Mouse (Mus musculus) spleen, postnatal 36 days (tissue): Measurements from ENCODE around the gene Rpl7l1.
"Not testable (repeated sequence)": the region's sequence is repeated elsewhere in the genome, so short reads cannot be mapped to it uniquely, and the experiment has no call there.

Experiments used
- DNase-seq, 2 experiments: peaks; one replicate each; pipeline ENCODE4 v3.0.0; 2022; ENCODE audit warnings: low spot score in 2 of 2, mixed read lengths in 1 of 2

Gene Rpl7l1

DNA sequence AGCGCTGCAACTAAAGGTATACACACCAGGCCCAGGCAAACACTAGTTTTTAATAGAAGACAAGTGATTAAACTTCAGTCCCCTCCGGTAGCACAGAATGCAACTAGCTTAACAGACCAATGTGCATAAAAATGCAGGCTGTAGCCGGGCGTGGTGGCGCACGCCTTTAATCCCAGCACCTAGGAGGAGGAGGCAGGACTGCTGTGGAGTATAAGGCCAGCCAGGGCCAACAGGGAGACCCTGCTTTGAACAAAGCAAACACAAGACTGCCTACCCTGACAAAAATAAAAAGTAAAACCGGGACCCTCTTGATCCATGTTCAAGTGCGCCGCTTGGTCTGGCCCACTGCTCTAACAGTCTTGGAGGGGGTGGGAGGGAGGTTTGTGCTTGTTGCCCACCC, 7.4 kb downstream of the Rpl7l1 start:
- DNase-seq = no peak

DNA sequence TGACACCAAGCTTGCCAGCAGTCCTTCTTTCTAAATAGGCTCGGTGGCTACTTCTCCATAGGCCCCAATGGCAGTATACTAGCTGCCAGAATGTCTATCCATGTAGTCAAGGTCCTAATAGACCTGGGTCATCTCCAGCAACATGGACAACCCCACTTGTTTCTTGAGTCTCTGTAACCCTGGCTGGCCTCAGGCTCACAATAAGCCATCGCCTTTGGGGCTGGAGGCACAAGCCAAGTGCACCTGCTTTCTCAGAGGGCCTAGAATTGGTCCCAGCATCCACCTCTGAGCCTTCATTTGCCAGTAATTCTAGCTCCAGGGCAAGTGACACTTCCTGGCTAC, 8.4 kb downstream of the Rpl7l1 start:
- DNase-seq = no peak

DNA sequence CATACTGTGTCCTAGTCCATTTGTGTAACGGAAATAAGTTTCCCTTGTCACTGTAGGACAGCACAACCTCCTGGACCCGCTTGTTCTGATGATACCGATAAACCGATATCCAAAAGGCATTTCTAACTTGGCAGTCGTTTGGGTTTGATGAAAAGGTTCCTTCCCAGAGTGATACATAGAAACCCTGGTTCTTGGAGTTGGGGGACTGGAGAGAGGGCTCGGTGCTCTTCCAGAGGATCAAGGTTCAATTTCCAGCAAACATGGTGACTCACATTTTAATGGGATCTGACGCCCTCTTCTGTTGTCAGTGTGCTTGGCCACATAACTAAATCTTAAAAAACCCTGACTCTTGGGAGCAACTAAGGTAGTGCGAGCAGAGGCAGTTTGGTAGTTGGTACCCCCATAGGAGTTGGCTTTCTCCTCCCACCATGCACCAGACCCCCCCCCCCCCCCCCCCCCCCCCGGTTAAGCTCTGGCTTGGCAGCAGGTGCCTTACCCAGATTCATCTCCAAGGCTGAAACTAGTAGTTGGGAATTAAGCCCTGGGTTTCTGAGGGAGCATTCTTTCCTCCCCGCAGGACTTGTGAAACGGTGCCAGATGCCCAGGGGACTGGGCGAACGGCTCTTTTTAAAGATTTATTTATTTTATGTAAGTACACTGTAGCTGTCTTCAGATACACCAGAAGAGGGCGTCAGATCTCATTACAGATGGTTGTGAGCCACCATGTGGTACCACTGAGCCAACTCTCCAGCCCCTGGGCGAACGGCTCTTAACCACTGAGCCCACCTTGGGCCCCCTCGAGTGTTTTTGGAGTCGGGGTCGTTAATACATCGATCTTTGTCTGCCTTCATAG, 9.0 kb downstream of the Rpl7l1 start:
- DNase-seq = no peak

DNA sequence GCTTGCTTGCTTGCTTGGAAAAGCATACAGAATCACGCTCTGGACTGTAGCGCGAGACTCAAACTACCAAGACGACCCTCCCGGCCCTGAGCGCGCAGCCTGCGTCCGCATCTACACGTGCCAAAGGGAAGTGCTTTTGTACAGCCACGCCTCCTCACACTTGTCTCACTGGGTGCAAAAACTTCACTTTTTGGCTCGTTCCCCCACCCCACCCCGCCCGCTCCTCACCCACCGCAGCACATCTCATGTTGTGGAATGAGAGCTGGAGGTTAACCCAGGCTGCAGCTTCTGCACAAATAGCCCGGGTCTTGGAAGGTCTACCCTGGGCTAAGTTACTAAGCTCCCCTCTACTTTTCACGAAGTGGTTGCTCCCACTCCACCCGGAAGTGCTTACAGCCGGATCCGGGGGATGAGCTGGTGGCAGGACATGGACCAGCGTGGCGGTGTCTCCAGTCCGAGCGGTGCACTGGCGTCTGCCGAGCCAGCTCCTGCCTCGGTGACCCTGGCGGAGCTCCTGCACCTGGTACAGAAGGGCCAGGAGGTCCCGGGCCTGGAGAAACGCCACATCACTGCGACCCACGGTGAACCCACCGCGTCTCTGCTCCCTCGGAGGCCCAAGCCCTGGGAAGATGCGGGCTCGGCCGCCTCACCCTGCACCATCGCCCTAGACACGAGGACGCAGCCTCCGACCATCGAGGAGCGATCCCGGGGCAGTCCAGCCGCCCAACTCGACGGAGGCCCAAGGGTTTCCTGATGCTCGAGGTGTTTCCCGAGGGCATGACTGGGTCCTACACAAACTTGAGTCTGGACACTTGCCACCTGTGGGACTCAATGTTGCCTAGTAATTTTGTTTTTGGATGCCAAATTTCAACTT, 9.8 kb downstream of the Rpl7l1 start, which contains the start of gene 2310039H08Rik:
Gene 2310039H08Rik (plus strand): TSS at position 232 of the 874 bp plus-strand sequence.
- peak; percentile 80 to 83 for DNase-seq

DNA sequence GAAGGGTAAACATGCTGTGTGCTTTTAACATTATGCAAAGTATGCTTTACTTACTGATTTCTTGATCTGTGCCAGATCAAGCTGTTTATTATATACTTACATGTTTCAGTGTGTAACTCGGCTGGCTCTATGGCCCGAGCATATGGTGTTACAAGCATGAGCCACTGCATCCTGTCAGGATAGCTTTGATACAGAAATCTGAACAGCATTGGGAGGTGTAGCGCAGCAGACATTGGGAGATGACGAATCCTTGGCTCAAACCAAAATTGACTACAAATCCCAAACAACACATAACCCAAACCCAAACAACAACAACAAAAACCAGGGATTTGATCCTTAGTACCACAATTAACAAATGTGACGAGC, 10.5 kb downstream of the Rpl7l1 start:
- DNase-seq = no peak

DNA sequence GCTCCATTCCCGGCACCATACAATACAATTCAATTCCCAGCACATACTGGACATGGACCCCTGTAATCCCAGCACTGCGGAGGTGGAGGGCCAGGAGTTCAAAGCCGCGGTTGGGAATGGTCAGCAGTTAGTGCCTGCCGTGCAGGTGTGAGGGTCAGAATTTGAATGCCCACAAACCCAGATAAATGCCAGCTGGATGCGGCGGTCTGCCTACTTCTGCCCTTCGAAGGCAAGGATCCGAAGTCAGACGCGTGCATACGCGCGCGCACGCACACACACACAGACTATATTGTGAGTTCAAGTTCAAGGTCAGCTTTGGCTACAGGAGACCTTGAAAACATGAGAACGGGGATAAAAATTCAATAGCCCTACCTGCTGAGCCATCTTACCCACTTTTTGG, 10.9 kb downstream of the Rpl7l1 start:
- no peak for DNase-seq

DNA sequence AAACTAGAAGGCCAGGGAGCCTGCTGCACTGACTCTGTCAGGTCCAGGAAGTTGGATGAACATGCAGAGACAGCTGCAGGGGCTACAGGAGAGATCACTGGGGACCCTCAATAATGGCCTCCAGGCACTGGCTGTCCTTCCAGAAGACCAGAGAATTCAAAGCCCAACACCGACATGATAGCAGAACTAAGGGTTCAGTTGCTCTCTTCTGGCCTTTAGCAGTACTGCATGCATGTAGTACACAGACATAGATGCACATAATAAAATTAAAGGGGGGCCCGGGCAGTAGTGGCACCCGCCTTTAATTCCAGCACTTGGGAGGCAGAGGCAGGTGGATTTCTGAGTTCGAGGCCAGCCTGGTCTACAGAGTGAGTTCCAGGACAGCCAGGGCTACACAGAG, 11.4 kb downstream of the Rpl7l1 start:
- no peak for DNase-seq

DNA sequence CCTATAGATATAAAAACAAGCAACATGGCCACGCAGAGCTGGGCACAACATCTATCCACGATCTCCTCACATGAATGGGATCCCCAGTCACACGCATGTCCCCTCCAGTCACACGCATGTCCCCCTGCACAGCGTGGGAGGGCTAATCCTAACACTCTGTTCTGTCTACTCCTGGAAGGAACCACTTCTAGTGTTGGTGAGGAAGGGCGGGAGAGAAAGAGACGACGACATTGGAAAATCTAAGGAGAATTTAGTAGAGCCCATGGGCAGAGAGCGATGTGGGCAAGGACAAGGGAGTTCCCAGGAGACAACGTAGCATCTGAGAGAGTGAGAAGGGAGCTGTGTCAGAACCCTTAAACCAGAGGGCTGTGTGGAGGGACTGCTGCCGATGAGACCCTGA, 11.9 kb downstream of the Rpl7l1 start:
- DNase-seq = no peak

DNA sequence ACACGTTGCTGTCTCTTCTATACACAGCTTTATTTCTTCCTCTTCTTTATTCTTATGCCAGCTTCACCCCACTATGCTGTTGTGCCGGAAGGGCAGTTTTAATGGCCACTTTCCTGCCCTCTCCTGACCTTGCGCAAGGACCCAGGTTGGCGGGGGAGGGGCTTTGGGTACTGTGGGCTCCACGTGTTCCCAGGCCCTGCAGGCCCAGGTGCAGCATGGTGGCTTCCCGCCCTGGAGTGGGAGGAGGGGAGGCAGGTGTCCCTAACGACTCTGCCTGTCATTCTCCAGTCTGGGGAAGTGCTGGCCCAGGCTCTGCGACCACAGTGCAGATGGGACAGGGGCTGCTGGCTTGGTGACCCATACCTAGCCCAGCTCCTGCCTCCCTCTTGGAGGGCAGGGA, 14.6 kb downstream of the Rpl7l1 start:
- no peak for DNase-seq

DNA sequence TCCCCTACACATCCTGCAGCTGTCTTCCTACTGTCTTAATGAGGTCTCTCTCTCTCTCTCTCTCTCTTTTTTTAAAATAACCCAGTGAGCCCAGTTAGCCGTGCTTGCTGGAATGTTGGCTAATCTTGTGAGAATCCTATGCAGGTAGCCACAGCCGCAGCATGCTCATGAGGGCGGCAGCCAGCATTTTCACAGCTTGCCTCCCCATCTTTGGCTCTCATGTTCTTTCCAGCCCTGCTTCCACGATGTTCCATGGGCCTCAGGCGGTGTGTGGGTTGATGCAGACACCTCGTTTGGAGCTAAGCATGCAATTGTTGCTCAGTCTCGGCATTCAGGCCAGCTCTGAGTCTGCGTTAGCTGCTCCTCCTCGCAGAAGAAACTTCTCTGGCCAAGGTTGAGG, 17.6 kb downstream of the Rpl7l1 start:
- DNase-seq = not testable (repeated sequence)

DNA sequence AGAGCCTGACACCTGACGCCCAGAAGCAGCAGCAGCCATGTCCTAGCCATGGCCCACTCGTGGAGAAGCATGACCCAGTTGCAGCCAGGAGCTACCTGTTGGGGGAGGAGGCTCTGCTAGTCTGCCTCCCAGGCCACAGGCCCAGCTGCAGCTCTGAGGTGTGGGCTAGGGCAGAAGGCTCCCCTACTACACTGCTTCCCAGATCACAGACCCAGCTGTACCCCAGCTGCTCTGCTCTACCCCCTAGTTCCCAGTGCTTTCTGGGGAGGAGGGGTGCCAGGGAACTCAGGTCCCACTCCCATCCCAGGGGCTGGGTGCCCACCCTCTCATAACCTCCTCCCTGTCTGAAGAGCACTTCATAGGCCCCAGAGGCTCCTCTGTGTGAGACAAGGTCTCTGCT, 18.9 kb downstream of the Rpl7l1 start, which contains the start of gene Ptcra:
Gene Ptcra (minus strand): TSS at position 169 of the 400 bp plus-strand sequence.
- no peak for DNase-seq

DNA sequence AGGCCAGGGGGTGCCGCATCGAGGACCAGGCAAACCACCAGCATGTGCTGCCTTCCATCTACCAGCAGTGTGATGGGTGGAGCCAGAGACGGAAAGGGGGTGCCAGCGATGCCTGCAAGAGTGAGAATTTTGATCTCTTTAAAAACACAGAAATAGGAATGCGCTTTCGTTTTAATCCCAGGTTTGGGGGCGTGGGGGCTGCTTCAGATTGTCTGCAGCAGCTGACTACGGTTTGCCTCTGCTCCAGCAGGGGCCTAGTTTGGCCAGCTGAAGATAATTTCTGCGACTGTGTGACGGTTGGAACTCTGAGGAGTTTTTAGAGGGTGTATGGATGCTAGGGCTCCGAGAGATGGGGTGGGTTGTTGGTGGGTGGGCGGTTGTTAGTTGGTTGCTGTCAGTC, 23.7 kb downstream of the Rpl7l1 start:
- no peak for DNase-seq

DNA sequence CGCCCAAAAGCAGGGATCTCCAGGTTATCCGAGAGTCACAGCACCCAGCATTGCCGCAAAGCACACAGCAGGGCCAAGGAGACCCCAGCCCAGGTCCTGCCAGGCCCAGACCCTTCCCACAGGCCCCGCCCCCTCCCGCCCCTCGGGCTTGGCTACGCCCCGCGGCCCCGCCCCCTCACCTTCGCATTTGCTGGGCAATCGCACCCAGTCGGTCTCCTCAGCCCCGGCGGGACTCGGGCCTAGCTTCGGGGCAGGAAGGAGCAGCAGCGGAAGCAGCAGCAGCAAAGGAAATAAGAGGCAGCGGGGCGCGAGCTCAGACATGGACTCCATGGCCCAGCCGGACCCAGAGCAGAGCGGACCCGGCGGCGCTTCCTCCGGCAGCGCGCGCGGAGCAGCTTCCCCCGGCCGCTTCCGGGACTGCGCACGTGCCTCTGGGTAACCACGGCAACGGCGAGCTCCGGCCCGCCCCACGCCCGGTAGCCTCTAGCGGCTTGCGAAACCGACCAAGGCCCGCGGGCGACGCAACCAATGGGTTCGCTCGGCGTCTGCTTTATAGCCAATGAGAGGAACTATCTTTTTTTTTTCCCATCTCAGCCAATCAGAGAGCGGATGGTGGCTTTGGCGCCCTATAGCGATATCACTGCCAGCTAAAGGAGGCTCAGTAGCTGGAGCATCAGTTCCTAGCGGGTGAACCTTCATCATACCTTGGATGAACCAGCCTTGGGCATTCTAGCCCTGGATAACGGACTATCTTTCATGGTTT, 30.5 kb downstream of the Rpl7l1 start, which contains the start of gene Cnpy3:
Gene Cnpy3 (minus strand): TSS at position 421 of the 763 bp plus-strand sequence.
- DNase-seq = peak; percentile 98

DNA sequence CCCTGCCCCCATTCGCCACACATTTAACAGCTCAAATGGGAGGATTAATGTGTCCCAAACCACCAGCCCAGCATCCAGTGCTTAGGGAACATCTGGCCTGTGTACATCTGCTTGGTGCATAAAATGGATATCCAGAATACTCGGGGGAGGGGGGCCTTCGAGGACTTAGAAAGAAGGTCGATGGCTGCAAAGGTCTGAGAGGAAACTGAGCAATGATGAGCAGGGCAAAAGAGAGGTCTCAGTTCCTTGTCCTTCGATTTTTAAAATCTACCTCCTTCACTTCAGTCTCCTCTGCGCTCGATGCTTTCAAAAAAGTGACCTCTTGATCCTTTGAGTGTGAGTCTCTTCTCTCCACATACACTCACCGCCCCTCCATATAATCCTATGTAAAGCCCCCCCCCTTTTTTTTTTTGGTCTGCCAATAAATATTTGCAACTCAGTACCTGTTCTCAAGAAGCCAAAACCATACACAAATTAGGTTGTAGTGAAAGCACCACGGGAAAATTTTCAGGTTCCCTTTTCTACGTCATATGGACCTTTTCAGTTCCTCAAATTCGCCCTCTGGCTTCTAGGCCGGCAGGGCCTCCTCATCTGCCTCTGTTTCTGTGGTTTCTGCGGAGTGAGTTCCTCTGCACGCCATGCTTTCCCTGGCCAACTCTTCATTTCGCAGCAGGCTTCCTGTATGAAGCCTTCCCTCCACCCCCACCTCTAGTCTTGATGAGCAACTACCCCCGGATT, 31.2 kb downstream of the Rpl7l1 start:
- DNase-seq = peak; percentile 90

DNA sequence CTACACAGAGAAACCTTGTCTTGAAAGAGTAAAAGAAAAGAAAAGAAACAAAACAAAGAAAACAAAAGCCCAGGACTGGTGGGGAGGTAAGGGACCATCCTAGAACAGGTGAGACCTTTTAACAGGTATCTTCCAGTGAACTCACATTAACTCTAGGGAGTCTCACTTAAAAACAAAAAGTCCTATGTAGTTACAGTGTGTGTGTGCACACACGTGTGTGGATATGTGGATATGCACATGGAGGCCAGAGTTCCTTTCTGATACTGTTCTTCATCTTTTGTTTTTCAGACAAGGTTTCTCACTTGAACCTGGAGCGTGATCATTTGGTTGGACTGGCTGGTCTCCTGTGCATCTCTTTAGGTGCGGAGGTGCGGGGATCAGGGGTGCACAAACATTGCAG, 31.9 kb downstream of the Rpl7l1 start:
- no peak for DNase-seq

DNA sequence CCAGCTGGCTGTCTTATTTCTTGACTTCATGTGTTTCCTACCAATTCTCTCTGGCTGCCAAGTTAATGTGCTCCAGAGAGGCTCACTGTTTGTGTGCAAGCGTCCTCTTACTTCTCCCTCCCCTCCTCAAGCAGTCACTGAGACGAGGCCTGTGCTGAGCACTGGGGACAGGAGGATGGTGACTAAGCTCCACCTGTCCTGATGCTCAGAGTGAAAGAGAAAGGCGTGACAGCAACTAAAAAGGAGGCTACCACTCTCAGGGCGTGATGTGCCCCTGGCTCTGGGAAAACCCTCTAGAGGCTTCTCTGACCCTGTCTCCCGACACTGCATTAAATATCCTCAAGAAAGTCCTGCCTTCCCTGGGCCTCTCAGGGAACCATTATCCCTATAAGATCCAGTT, 33.2 kb downstream of the Rpl7l1 start:
- DNase-seq = no peak

DNA sequence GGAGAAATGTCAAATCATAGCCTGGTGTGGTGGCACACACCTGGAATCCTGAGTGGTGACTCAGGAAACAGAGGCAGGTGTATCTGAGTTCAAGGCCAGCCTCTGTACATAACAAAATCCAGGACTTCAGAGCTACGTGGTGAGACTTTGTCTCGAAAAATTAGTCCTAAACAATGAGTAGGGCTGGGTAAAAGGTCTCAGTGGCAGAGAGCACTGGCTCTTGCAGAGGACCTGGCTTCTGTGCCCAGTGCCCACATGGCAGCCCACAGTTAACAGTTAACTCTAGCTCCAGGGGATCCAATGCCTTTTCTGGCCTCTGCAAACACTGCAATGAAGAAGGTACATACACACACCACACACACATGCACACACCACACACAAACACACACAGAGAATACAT, 34.7 kb downstream of the Rpl7l1 start:
- DNase-seq = no peak

DNA sequence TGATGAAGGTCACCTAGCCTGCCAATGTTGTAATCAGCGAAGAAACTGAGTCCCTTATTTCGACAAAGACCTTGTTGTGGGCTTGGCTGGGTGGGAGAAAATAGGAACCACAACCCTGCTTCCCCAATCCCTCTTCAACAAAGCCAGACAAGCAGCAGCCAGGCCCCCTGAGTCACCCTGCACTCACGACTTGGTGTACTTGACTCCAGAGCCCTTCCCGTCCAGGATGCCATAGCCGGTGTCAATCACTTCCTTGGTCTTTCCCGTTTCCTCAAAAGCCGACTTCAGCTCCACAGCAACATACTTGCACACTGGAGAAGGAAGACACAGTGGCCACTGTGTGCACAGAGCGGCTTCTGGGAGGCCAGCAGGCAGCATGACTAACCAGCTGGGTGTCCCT, 35.2 kb downstream of the Rpl7l1 start:
- no peak for DNase-seq

DNA sequence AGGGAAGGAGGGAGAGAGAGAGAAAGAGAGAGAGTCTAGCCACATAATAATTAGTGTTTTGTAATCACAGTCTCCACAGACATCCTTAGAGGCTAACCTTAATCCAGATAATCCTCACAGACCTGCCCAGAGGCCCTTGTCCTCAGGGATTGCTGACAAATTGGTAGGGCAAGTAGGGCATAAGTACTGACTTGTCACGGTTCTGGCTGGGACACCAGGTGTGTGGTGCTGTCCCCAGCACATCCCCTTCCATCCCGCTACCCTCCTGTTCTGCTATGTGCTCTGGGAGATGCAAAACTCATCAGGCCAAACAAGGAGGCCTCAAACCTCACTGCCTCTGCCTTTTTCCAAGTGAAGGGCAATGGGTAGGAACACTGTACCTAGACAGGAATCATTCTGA, 37.0 kb downstream of the Rpl7l1 start:
- DNase-seq = no peak

DNA sequence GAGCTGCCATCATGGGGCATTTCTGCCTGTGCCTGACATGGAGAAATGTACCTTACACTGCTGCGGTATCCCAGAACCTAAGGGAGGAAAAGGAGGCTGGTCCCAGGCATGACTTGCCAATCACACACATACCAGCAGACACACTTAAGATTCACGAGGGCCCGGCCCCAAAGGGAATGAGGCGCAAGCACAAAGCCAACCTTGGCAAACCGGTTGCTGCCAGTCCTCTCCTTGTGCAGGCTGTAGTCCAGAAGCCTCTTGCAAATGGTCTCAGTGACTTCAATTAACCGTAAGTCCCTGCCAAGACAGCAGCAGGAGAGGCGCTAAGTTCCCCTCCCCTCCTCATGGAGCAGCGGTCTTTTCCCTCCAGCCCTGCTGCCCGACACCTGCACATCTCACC, 39.5 kb downstream of the Rpl7l1 start:
- DNase-seq = no peak

DNA sequence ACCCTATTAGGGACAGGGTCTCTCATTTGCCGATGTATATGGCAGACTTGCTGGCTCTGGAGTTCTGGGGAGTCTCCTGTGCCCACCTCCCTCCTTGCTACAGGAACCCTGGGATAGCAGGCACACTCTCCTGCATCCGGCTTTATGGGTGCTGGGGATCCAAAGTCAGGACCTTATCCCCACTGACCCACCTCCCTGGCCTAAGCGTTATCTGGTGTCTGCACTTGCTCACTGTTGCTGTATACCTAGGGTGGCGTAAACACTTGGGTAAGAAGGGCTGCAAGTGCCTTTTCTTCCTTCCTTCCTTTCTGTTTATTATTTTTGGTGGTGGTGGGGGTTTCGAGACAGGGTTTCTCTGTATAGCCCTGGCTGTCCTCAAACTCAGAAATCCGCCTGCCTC, 41.2 kb downstream of the Rpl7l1 start:
- DNase-seq = no peak
